Mouse (Mus musculus) liver, embryonic 14.5 days (tissue): ENCODE data around the gene Slc38a2. TPM values are rescaled to one million over a fixed set of nuclear protein-coding genes. Genes with fewer than 3 reads are reported as not detected.
A peak's percentile ranks its signal among the peaks of the same experiment; 100 is the strongest.

Experiments used
- ATAC-seq: fragments of 200-750 bp; cut with Nextera tagmentation; 2 replicates; pipeline ENCODE4 v1.8.0; 2017; ENCODE audit warnings: moderate number of reproducible peaks, mild to moderate bottlenecking, moderate library complexity; ENCODE audit not compliant: insufficient read depth
- DNase-seq, 3 experiments: peaks; one replicate each; pipeline ENCODE4 v3.0.0-alpha.2; 2012 to 2013; ENCODE audit warnings: low read depth in 3 of 3, low spot score in 3 of 3
- H3K27ac ChIP-seq: fragments of 300-500 bp; sonication (generic); 2 replicates; pipeline ENCODE4 v1.5.1; 2014; ENCODE audit warnings: moderate library complexity, mild to moderate bottlenecking, control low read depth, inconsistent platforms
- H3K27me3 ChIP-seq: fragments of 300-500 bp; sonication (generic); 2 replicates; pipeline ENCODE4 v1.6.1; 2014; ENCODE audit warnings: mild to moderate bottlenecking, low read length, moderate library complexity; ENCODE audit not compliant: control insufficient read depth, insufficient read depth
- H3K36me3 ChIP-seq: fragments of 300-500 bp; sonication (generic); replicated peaks from 2 replicates; pipeline ENCODE4 v1.6.1; 2014; ENCODE audit warnings: low read depth; ENCODE audit not compliant: control insufficient read depth, insufficient read depth
- H3K4me1 ChIP-seq, 2 experiments: fragments of 200-500 bp in 1 of 2; fragments of 300-500 bp in 1 of 2; sonication (generic) in 1 of 2; replicated peaks; 2 replicates each; pipeline ENCODE4 v1.6.1; 2012 to 2014; ENCODE audit warnings: antibody characterized with exemption in 1 of 2, inconsistent platforms in 1 of 2, low read length in 1 of 2; ENCODE audit not compliant: control insufficient read depth in 2 of 2, insufficient read depth in 2 of 2
- H3K4me2 ChIP-seq: fragments of 300-500 bp; sonication (generic); 2 replicates; pipeline ENCODE4 v1.6.1; 2014; ENCODE audit warnings: low read depth, mild to moderate bottlenecking, control low read depth, moderate library complexity
- H3K4me3 ChIP-seq, 2 experiments: fragments of 200-500 bp in 1 of 2; fragments of 300-500 bp in 1 of 2; sonication (generic) in 1 of 2; 2 replicates each; pipeline ENCODE4 v1.5.1; 2012 to 2014; ENCODE audit warnings: low read depth in 2 of 2, low read length in 2 of 2, mild to moderate bottlenecking in 2 of 2, control low read depth in 1 of 2, inconsistent platforms in 1 of 2, moderate library complexity in 1 of 2; ENCODE audit not compliant: insufficient read depth in 1 of 2
- H3K9ac ChIP-seq: fragments of 300-500 bp; sonication (generic); replicated peaks from 2 replicates; pipeline ENCODE4 v1.6.1; 2014; ENCODE audit warnings: mild to moderate bottlenecking, control low read depth, moderate library complexity
- H3K9me3 ChIP-seq: fragments of 300-500 bp; sonication (generic); 2 replicates; pipeline ENCODE4 v1.6.1; 2016; ENCODE audit warnings: low read length, mixed read lengths; ENCODE audit not compliant: control insufficient read depth
- CTCF ChIP-seq: IDR thresholded peaks from 2 replicates; pipeline ENCODE4 v1.5.1; 2016; ENCODE audit warnings: antibody characterized with exemption, low read depth, control low read depth
- EP300 ChIP-seq: IDR thresholded peaks from 2 replicates; pipeline ENCODE4 v1.6.1; 2016; ENCODE audit warnings: antibody characterized with exemption, low read depth
- WGBS: fragments of 180-500 bp; shearing (Covaris S2); extraction: QIAGEN DNeasy Blood & Tissue Kit; methylation state at CpG from one replicate; pipeline ENCODE4 v1.1.7; 2014; ENCODE audit not compliant: insufficient replicate concordance; 5-methylcytosine and 5-hydroxymethylcytosine counted together
- polyA plus RNA-seq, 2 experiments: library from polyadenylated mRNA; depleted of rRNA in 1 of 2; stranded (reverse) in 1 of 2; unstranded in 1 of 2; fragments of >200 nt; fragmentation: Nextera tagmentation in 1 of 2; extraction: Ambion mirVana in 1 of 2; gene quantifications; 2 replicates each; pipeline versions ENCODE4 v1.2.1 to v1.2.3; 2012 to 2014

Gene Slc38a2
- polyA plus RNA-seq, 2 experiments: 19.9 to 28.8 TPM

GRCm38 (mm10) chr15:96707936-96708335, 8.4 kb upstream of the Slc38a2 start:
- no peak for DNase-seq
- no peaks in the 10 kb centered on the region for H3K9me3 ChIP-seq
- no peak overlapping the region for H3K27ac ChIP-seq
- WGBS: 73% methylated on average over 2 of the region's 2 CpGs
- TF ChIP-seq CTCF: no peak
- no peak for TF ChIP-seq EP300
- H3K36me3 ChIP-seq: no peaks in the 10 kb centered on the region
- no peak for ATAC-seq
- H3K4me3 ChIP-seq: no peak overlapping the region
- 0 out of 2 replicates have a peak overlapping the region, but pooled peaks have one; percentile 20 for H3K4me2 ChIP-seq
- H3K27me3 ChIP-seq: no peaks in the 10 kb centered on the region
- H3K4me1 ChIP-seq: peaks cover 13 to 18% of the 10 kb centered on the region in 2 experiments
- H3K9ac ChIP-seq: no peak overlapping the region

- no peak overlapping the region for H3K9ac ChIP-seq
- no peaks in the 10 kb centered on the region for H3K9me3 ChIP-seq
- TF ChIP-seq CTCF (no peak), EP300 (no peak)
- H3K27me3 ChIP-seq: no peaks in the 10 kb centered on the region; the same call in 1 of the 2 replicates
- H3K27ac ChIP-seq: no peak overlapping the region
- no peak for DNase-seq
- H3K4me1 ChIP-seq: peaks cover 1 to 8% of the 10 kb centered on the region in 2 experiments
- peaks cover 8% of the 10 kb centered on the region for H3K36me3 ChIP-seq
- no peak for ATAC-seq
- WGBS: 73% methylated on average over 12 of the region's 12 CpGs
- H3K4me3 ChIP-seq: no peak overlapping the region
- no peak overlapping the region for H3K4me2 ChIP-seq
These were observed 3.0 kb upstream of the Slc38a2 start for GRCm38 (mm10) chr15:96702466-96703031.

GRCm38 (mm10) chr15:96700766-96701165, 1.2 kb upstream of the Slc38a2 start:
- Histone ChIP-seq H3K27me3 (no peaks in the 10 kb centered on the region; the same call in 1 of the 2 replicates), H3K4me3 (no peak overlapping the region; a peak in 1 of 4 replicates), H3K27ac (no peak overlapping the region), H3K9me3 (no peaks in the 10 kb centered on the region), H3K36me3 (peaks cover 26% of the 10 kb centered on the region), H3K4me2 (peak overlapping the region; percentile 98), H3K9ac (peak overlapping the region; percentile 99; the same call in 1 of the 2 replicates), H3K4me1 (peaks cover 10 to 19% of the 10 kb centered on the region in 2 experiments)
- no peak for TF ChIP-seq EP300
- TF ChIP-seq CTCF: no peak
- ATAC-seq (no peak), DNase-seq (no peak)
- 36% methylated on average over 13 of the region's 13 CpGs for WGBS

- Histone ChIP-seq H3K4me3 (peak overlapping the region; percentile 80 to 97), H3K27me3 (no peaks in the 10 kb centered on the region; the same call in 1 of the 2 replicates), H3K9me3 (no peaks in the 10 kb centered on the region), H3K9ac (peak overlapping the region; percentile 99), H3K4me2 (peak overlapping the region; percentile 98), H3K4me1 (peaks cover 10 to 19% of the 10 kb centered on the region in 2 experiments), H3K27ac (peak overlapping the region; percentile 92), H3K36me3 (peaks cover 45% of the 10 kb centered on the region)
- DNase-seq (peak; percentile 62 to 67 (median 66)), ATAC-seq (peak; percentile 83)
- TF ChIP-seq EP300 (no peak), CTCF (no peak; the same call in 1 of the 2 replicates)
- WGBS: under 1% methylated on average over 92 of the region's 101 CpGs
These were observed 677 bp downstream of the Slc38a2 start for GRCm38 (mm10) chr15:96698658-96699448.
